Mouse (Mus musculus) limb, embryonic 13.5 days (tissue): Measurements from ENCODE around the gene Ildr1. TPM values are rescaled to one million over a fixed set of nuclear protein-coding genes. Genes with fewer than 3 reads are reported as not detected.

Source experiments
- ATAC-seq: fragments of 200-750 bp; cut with Nextera tagmentation; 2 replicates; pipeline ENCODE4 v1.8.0; 2017; ENCODE audit warnings: low read depth, moderate number of reproducible peaks, moderate TSS enrichment; ENCODE audit not compliant: low FRiP score
- H3K27ac ChIP-seq: fragments of 300-500 bp; sonication (generic); 2 replicates; pipeline ENCODE4 v1.5.1; 2015; ENCODE audit warnings: inconsistent platforms, mild to moderate bottlenecking, moderate library complexity
- H3K27me3 ChIP-seq: fragments of 300-500 bp; sonication (generic); 2 replicates; pipeline ENCODE4 v1.6.1; 2015; ENCODE audit warnings: mild to moderate bottlenecking, inconsistent platforms
- H3K36me3 ChIP-seq: fragments of 300-500 bp; sonication (generic); 2 replicates; pipeline ENCODE4 v1.6.1; 2015; ENCODE audit warnings: inconsistent platforms, mild to moderate bottlenecking, moderate library complexity
- H3K4me1 ChIP-seq: fragments of 300-500 bp; sonication (generic); 2 replicates; pipeline ENCODE4 v1.6.1; 2015; ENCODE audit warnings: inconsistent platforms
- H3K4me2 ChIP-seq: fragments of 300-500 bp; sonication (generic); replicated peaks from 2 replicates; pipeline ENCODE4 v1.6.1; 2015; ENCODE audit warnings: inconsistent platforms, mild to moderate bottlenecking, moderate library complexity
- H3K4me3 ChIP-seq: fragments of 300-500 bp; sonication (generic); 2 replicates; pipeline ENCODE4 v1.5.1; 2015; ENCODE audit warnings: moderate library complexity, mild to moderate bottlenecking, inconsistent platforms
- H3K9ac ChIP-seq: fragments of 300-500 bp; sonication (generic); 2 replicates; pipeline ENCODE4 v1.6.1; 2015; ENCODE audit warnings: mild to moderate bottlenecking, inconsistent platforms
- H3K9me3 ChIP-seq: fragments of 300-500 bp; sonication (generic); 2 replicates; pipeline ENCODE4 v1.6.1; 2016; ENCODE audit warnings: inconsistent platforms
- WGBS: fragments of 180-500 bp; shearing (Covaris S2); methylation state at CpG from one replicate; pipeline ENCODE4 v1.1.7; 2015; 5-methylcytosine and 5-hydroxymethylcytosine counted together
- polyA plus RNA-seq: library from polyadenylated mRNA; unstranded; fragments of >200 nt; fragmentation: Nextera tagmentation; extraction: Ambion mirVana; gene quantifications from 2 replicates; pipeline ENCODE4 v1.2.1, GENCODE M21; 2015

The Ildr1 gene
- polyA plus RNA-seq, 1 experiment from 2014 or later, result 1.1 TPM

GRCm38 (mm10) chr16:36739404-36739930 lies 45.7 kb downstream of the Ildr1 start:
- no peaks in the 10 kb centered on the region for H3K36me3 ChIP-seq
- no peaks in the 10 kb centered on the region for H3K9me3 ChIP-seq
- 0 out of 2 replicates have a peak, but pooled peaks cover 5% of the 10 kb centered on the region for H3K4me1 ChIP-seq
- H3K4me3 ChIP-seq, result no peak overlapping the region
- WGBS, result 11% methylated on average over 4 of the region's 4 CpGs
- no peak for ATAC-seq
- H3K4me2 ChIP-seq, result no peak overlapping the region
- H3K27ac ChIP-seq, result no peak overlapping the region
- H3K27me3 ChIP-seq, result no peaks in the 10 kb centered on the region
- H3K9ac ChIP-seq, result no peak overlapping the region

DNA sequence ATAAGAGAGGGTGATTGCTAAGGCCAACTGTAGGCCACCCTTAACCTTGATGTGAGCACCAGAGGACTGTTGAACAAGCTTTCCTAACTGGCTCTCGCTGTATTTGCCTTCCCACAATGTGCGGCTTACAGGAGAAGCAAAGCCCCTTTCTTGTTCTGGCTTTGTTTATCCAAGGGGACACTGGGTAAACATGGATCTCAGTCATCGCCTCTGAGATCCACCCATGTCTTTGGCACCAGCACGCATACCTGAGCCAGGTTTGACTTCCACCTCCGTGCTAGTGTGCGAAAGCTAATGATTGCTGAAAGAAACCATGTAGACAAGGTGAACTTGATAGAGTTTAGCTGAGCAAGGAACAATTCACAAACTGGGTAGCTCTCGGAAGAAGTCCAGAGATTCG lies 49.8 kb downstream of the Ildr1 start:
- no peak overlapping the region for H3K4me2 ChIP-seq
- no peaks in the 10 kb centered on the region for H3K27me3 ChIP-seq
- H3K9ac ChIP-seq, result no peak overlapping the region
- H3K9me3 ChIP-seq, result no peaks in the 10 kb centered on the region
- 0 out of 2 replicates have a peak, but pooled peaks cover 5% of the 10 kb centered on the region for H3K4me1 ChIP-seq
- no peaks in the 10 kb centered on the region for H3K36me3 ChIP-seq
- H3K27ac ChIP-seq, result no peak overlapping the region
- ATAC-seq, result no peak
- whole genome bisulfite sequencing, result 91% methylated on average over 8 of the region's 8 CpGs
- H3K4me3 ChIP-seq, result no peak overlapping the region

DNA sequence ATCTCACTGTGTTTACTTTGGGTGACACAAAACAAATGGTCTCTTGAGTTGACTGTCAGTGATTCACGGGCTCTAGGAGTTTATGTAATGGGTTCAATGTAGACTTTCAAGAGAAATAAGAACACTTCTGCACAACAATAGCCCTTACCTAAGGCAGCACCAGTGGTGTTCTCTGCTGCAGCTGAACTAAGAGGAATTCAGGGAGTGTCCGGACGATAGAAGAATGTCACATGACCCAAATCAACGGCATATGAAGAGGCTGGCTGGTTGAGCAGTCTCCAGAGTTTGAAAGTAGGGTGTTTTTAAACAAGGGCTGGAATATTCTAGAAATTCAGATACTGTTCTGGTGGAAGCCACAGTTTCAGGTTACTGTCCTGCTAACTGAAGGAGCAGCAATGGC lies 53.3 kb downstream of the Ildr1 start:
- Histone ChIP-seq H3K4me3 (no peak overlapping the region), H3K36me3 (no peaks in the 10 kb centered on the region), H3K27me3 (no peaks in the 10 kb centered on the region), H3K4me2 (no peak overlapping the region), H3K9me3 (no peaks in the 10 kb centered on the region), H3K9ac (no peak overlapping the region), H3K4me1 (no peaks in the 10 kb centered on the region), H3K27ac (no peak overlapping the region)
- 82% methylated on average over 4 of the region's 4 CpGs for WGBS
- ATAC-seq, result no peak

DNA sequence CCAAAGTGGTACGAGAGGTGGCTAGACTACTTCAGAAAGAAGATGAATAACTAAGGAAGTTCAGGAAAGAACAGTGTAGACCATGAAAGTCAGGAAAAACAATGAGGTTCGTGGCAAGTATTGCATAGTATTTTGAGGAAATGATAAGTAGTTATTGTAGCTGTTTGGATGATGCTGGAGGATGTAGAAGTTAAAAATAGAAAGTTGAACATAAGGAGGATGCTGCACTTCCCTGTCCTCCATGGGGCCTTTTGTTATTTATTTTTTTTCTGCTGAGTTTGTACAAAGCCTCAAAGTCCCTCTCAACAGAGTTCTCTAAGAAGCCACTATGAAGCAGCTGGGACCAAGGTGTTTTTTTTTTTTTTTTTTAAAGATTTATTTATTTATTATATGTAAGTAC lies 54.0 kb downstream of the Ildr1 start:
- ATAC-seq, result no peak
- no peak overlapping the region for H3K9ac ChIP-seq
- no peaks in the 10 kb centered on the region for H3K9me3 ChIP-seq

GRCm38 (mm10) chr16:36751979-36752378 lies 58.2 kb downstream of the Ildr1 start:
- H3K4me1 ChIP-seq, result no peaks in the 10 kb centered on the region
- WGBS, result 93% methylated on average over 3 of the region's 3 CpGs
- H3K36me3 ChIP-seq, result no peaks in the 10 kb centered on the region
- no peaks in the 10 kb centered on the region for H3K9me3 ChIP-seq
- no peak overlapping the region for H3K4me2 ChIP-seq
- H3K9ac ChIP-seq, result no peak overlapping the region
- H3K4me3 ChIP-seq, result no peak overlapping the region
- no peaks in the 10 kb centered on the region for H3K27me3 ChIP-seq
- H3K27ac ChIP-seq, result no peak overlapping the region
- no peak for ATAC-seq

More for the DNA sequence above, 54.0 kb downstream of the Ildr1 start:
- no peaks in the 10 kb centered on the region for H3K4me1 ChIP-seq
- no peaks in the 10 kb centered on the region for H3K36me3 ChIP-seq
- 75% methylated on average over 2 of the region's 2 CpGs for WGBS
- no peak overlapping the region for H3K27ac ChIP-seq
- no peaks in the 10 kb centered on the region for H3K27me3 ChIP-seq
- no peak overlapping the region for H3K4me2 ChIP-seq
- H3K4me3 ChIP-seq, result no peak overlapping the region

DNA sequence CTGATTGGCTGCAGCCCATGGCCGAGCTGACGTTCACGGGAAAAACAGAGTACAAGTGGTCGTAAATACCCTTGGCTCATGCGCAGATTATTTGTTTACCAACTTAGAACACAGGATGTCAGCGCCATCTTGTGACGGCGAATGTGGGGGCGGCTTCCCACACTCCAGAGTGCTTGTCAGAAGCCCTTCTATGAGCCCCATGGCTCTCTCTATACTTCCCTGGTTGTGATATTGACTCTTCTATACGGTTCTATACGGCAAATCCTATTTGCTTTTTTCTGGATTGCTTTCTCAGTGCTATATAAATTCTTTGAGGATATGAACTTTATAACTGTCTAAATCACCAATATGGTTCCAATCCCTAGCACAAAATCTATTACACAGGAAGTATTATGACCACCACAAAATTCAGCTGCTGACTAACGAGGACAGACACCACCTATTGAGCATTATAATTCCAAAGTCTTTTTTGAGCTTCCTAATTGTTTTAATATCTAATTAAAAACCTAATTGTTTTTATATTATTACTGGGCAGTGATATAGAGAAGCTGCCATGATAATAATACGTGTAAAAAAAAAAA lies 76.5 kb downstream of the Ildr1 start:
- no peaks in the 10 kb centered on the region for H3K9me3 ChIP-seq
- H3K4me1 ChIP-seq, result no peaks in the 10 kb centered on the region
- H3K36me3 ChIP-seq, result no peaks in the 10 kb centered on the region
- H3K27me3 ChIP-seq, result no peaks in the 10 kb centered on the region
- no peak overlapping the region for H3K4me3 ChIP-seq
- H3K9ac ChIP-seq, result no peak overlapping the region
- WGBS, result 75% methylated on average over 9 of the region's 13 CpGs
- H3K4me2 ChIP-seq, result no peak overlapping the region
- no peak for ATAC-seq
- H3K27ac ChIP-seq, result no peak overlapping the region

DNA sequence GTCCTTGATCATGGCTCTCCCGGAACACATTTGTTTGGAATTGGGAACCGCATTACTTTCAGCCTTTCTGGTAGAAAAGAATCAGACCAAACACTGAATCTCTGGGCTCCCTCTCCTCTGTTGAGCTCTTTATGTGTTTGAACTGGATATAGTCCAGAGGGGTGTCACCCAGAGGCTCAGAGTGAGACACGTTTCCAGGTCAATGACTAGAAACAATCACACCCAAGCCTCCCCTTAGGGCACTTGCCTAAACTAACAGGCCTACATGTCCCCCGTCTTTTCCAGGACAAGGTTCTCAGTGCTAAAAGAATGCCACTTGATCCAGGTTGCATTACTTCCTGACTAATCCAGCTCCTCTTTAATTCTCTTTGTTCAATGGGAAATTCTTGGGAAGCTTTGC lies 77.1 kb downstream of the Ildr1 start:
- Histone ChIP-seq H3K27me3 (no peaks in the 10 kb centered on the region), H3K36me3 (no peaks in the 10 kb centered on the region), H3K4me1 (no peaks in the 10 kb centered on the region), H3K4me3 (no peak overlapping the region), H3K4me2 (no peak overlapping the region), H3K9ac (no peak overlapping the region), H3K9me3 (no peaks in the 10 kb centered on the region), H3K27ac (no peak overlapping the region)
- WGBS, result 73% methylated on average over 4 of the region's 4 CpGs
- no peak for ATAC-seq

- Histone ChIP-seq H3K4me1 (no peaks in the 10 kb centered on the region), H3K9ac (no peak overlapping the region), H3K27ac (no peak overlapping the region), H3K9me3 (no peaks in the 10 kb centered on the region), H3K4me2 (no peak overlapping the region), H3K4me3 (no peak overlapping the region), H3K27me3 (no peaks in the 10 kb centered on the region), H3K36me3 (no peaks in the 10 kb centered on the region)
- 71% methylated on average over 2 of the region's 2 CpGs for WGBS
- no peak for ATAC-seq
Observed at GRCm38 (mm10) chr16:36771244-36771643, 77.5 kb downstream of the Ildr1 start.

DNA sequence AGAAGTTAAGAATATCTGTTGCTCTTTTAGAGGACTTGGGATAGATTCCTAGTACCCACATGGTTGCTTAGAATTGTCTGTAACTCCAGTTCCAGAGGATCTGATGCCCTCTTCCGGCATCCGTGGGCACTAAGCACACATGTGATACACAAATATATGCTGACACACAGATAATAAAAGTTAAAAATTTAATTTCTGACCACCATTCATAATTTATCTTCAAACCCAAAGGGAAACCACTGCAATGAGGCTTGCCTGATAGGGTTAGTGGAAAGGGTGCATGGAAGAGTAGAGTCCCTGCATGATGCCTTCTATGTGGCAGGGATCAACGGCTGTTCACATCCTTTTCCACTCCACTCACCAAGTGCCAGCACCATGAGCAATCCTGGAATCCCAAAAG lies 77.9 kb downstream of the Ildr1 start:
- no peak for ATAC-seq
- no peak overlapping the region for H3K4me2 ChIP-seq
- H3K9ac ChIP-seq, result no peak overlapping the region
- no peaks in the 10 kb centered on the region for H3K9me3 ChIP-seq
- no peak overlapping the region for H3K4me3 ChIP-seq
- no peaks in the 10 kb centered on the region for H3K36me3 ChIP-seq
- WGBS, result 89% methylated on average over 3 of the region's 3 CpGs
- no peak overlapping the region for H3K27ac ChIP-seq
- no peaks in the 10 kb centered on the region for H3K4me1 ChIP-seq
- H3K27me3 ChIP-seq, result no peaks in the 10 kb centered on the region

- WGBS, result 91% methylated on average over 5 of the region's 5 CpGs
- H3K9ac ChIP-seq, result no peak overlapping the region
- H3K27me3 ChIP-seq, result no peaks in the 10 kb centered on the region
- H3K27ac ChIP-seq, result no peak overlapping the region
- H3K4me2 ChIP-seq, result no peak overlapping the region
- H3K4me1 ChIP-seq, result no peaks in the 10 kb centered on the region
- H3K36me3 ChIP-seq, result no peaks in the 10 kb centered on the region
- ATAC-seq, result no peak
- no peaks in the 10 kb centered on the region for H3K9me3 ChIP-seq
- no peak overlapping the region for H3K4me3 ChIP-seq
Observed at GRCm38 (mm10) chr16:36772996-36773395, 79.2 kb downstream of the Ildr1 start.

DNA sequence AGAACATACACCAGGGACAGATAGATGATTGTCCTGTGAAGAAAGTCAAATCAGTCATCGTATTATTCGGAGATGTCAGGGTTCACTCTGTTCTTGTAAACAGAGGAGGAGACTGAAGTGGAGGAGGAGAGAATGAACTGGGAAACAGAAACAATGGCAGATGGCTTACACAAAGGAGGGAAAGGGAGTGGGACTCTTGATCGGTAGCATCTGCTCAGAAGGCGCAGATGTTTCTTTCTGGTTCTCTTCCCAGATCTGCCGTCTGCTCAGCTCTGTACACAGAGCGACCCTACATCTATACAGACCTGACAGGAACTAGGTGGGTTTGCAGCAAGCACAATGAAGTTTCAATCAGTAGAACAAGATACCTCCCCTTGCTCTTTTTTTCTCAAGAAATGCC lies 81.9 kb downstream of the Ildr1 start:
- Histone ChIP-seq H3K27ac (no peak overlapping the region), H3K9ac (no peak overlapping the region), H3K4me3 (no peak overlapping the region), H3K36me3 (no peaks in the 10 kb centered on the region), H3K27me3 (no peaks in the 10 kb centered on the region), H3K9me3 (no peaks in the 10 kb centered on the region), H3K4me2 (no peak overlapping the region), H3K4me1 (no peaks in the 10 kb centered on the region)
- no peak for ATAC-seq
- WGBS, result 82% methylated on average over 6 of the region's 6 CpGs
